Mouse (Mus musculus): Measurements from ENCODE around the gene Bhlhe41. TPM values are rescaled to one million over a fixed set of nuclear protein-coding genes. Genes with fewer than 3 reads are reported as not detected.
A peak's percentile ranks its signal among the peaks of the same experiment; 100 is the strongest.

Gene Bhlhe41
- total RNA-seq (2021), result 10 to 100 TPM; 52.8 to 55.3 TPM
- long read RNA-seq, experiment 1, full-length matches to known transcripts, result 2 of 12 reads
- long read RNA-seq, experiment 1, partial matches to known transcripts, result 0 of 12 reads
- long read RNA-seq, experiment 1, other reads (novel, unspliced or antisense), result 10 of 12 reads
- long read RNA-seq, experiment 2, full-length matches to known transcripts, result 2 of 14 reads
- long read RNA-seq, experiment 2, partial matches to known transcripts, result 2 of 14 reads
- long read RNA-seq, experiment 2, other reads (novel, unspliced or antisense), result 10 of 14 reads

DNA sequence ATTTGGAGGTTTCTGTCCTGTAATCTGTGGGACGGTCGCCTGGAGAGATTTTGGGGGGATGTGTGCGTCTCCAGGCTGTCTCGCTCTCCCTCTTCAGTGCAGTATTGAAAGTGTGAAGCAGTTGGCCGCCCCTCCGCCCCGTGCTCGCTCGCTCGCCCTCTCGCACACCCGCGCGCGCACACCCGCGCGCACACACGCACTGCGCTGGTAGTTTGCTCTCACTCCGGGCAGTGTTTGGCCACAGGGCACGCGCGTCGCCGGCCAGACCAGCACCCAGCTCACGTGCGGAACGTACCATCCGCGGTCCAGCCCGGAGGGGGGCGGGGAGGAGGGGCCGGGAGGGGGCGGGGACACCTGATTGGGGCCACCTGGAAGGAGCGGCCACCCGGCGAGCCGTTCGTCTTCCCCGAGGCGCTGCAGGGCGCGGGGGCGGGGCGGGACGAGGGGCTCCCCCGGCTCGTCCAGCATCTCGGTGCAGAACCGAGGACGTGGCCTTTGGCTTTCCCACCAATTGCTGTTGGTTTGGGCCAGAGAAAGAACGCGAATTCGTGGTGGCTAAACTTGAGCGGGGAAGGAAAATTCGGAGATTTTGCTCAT lies at the start of gene Bhlhe41:
TSS of gene Bhlhe41 (minus strand) at position 270 of the 597 bp plus-strand sequence.
- intact Hi-C loops (cut with DNase I), result no loop called here

DNA sequence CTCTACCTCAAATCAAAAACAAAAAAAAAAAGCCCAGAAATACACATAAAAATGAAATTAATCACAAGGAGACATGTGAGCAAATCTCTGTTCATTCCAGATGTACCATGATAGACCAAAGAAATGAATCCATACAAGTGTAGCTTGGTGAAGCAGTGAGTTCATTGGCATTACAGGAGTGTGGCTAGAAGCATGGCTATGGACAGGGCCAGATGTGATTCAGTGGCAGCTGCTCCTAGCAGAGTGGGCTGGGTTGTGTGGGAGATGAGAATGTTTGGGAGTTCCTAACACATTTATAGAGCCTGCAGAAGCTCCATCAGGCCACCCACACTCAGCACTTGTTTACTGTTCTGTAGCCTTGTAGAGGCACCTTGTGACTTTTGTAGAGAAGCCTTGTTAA lies 46.9 kb upstream of the Bhlhe41 start:
- intact Hi-C loops (cut with DNase I), result no loop called here
- DNase-seq, result no peak

More for the DNA sequence above, at the start of gene Bhlhe41:
- peak; percentile 73 to 74 for DNase-seq

DNA sequence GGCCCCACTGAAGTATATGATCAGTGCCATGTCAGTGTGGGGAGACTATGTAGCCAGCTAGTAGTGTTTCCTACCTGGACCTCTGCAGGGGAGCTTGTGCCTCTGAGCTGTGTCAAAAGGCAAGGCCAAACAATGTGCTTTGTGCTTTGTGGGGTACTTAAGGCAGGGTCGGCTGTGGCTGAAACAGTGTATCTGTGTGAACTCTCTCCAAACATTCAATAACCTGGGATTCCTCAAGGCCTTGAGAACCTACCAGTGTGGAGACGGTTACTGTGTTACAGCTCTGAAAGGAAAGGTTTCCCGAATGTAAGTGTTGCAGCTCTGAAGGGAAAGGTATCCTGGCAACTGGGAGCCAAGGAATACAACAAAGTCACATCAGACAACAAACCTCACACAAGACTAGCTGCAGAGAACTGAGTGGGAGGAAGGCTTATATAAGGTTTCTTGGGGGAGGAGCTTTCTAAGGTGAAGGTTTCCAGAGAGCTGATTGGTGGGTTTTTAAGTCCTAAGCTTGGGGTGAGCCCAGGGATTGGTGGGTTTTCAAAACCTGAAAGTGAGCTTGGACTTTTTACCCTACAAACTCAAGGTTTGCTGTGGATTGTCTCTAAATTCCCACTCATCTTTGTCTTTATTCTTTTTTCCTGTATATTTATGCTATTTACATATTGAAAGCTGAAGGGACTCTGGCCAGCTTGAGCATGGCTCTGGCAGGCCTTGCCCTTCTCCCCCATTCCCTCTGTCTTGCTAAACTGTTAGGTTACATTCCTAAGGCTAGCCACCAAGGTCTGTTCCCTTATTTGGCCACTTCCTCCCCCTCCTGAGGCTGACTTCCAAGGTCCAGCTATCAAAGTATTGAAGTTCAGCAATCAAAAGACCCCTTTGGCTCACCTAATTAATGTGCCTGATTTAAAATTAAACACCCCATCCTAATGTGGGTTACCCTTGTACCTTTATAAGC lies 45.4 kb upstream of the Bhlhe41 start:
- intact Hi-C loops (cut with DNase I), result no loop called here
- DNase-seq, result no peak

DNA sequence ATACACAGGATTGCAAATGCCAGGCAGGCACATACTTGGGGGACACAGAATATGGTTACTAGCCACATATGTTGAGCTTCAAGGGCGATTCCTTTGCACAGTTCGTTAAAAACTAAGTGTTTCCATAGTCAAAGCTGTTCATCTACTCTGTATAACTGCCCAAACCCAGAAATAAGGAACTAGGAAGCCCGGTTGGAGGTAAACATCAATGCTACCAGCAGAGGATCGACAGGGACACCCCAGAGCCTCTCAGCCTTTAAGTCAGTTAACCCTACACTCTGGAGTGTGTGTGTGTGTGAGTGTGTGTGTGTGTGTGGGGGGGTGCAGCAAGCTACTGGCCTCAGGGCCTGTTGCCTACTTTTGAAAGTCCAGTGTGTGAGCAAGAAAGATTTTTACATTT lies 44.6 kb upstream of the Bhlhe41 start:
- no peak for DNase-seq
- intact Hi-C loops (cut with DNase I), result no loop called here

DNA sequence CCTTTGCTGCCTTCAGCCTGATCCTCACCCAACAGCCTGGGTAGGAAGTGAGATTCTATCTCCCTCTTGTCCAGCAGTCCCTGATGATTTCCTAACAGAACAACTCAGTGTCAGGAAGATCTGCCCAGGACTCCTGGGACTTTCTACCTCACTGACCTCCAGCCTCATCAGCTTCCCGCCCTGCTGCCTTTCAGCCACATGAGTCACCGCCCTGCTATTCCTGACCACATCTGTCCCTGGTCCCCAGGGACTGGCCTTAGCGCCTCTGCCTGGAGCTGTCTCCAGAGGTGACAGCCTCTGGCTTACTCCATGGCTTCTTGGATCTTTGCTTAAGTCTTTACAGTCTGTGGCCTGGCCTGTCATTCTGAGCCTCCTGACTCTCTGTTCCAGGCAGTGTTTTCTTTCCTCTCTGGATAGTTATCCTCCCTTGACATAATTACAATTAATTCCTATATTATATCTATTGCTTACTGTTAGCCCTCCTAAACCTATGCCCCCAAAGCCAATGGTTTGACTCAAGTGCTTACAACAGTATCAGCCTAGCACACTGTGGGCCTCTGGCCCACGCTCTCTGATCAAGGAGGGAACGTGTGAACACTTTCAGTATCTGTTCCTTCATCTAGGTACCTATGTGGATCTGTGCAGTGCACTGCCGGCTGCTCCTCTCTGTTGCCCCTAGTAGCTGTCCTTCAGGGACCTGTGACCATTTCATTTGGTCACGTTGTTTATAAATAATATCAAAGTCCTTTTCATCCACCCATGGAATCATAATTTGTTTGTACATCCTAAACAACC lies 40.9 kb upstream of the Bhlhe41 start:
- no peak for DNase-seq
- intact Hi-C loops (cut with DNase I), result no loop called here

DNA sequence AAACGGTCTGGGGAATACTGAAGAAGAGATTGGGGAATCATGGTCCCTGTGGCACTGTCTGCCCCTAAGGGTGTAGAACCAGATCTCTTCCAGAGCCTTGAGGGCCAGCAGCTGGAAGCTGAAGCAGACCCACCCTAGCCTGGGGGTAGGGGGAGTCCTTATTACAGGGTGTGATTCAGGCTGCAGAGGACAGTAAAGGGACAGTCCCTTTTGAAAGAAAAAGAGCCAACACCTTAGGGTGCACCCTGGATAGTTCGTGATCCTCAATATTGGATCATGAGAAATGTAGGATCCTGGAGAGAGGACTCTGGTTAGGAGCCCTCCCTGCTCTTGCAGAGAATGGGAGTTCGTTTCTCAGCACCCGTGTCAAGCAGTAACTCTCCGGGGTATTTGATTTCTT lies 39.3 kb upstream of the Bhlhe41 start:
- intact Hi-C loops (cut with DNase I), result no loop called here

DNA sequence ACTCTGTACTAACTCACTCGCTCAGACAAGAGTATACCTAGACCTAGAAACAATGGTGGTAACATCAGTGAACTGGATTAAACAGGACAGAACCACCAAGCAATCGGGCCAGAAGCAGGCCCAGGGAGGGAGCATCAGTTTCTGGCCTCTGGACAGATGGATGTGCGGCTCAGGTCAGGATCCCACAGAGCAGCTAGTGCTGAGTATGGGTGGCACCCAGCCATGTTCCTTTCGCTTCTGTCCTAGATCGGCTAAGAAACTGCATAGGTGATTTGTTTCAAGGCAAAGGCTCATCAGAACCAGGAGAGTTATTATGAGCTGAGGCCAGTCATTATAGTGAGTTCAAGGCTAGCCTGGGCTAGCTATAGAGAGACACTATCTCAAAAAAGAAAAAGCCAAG lies 38.8 kb upstream of the Bhlhe41 start:
- intact Hi-C loops (cut with DNase I), result no loop called here
- no peak for DNase-seq

More for the DNA sequence above, 39.3 kb upstream of the Bhlhe41 start:
- no peak for DNase-seq

DNA sequence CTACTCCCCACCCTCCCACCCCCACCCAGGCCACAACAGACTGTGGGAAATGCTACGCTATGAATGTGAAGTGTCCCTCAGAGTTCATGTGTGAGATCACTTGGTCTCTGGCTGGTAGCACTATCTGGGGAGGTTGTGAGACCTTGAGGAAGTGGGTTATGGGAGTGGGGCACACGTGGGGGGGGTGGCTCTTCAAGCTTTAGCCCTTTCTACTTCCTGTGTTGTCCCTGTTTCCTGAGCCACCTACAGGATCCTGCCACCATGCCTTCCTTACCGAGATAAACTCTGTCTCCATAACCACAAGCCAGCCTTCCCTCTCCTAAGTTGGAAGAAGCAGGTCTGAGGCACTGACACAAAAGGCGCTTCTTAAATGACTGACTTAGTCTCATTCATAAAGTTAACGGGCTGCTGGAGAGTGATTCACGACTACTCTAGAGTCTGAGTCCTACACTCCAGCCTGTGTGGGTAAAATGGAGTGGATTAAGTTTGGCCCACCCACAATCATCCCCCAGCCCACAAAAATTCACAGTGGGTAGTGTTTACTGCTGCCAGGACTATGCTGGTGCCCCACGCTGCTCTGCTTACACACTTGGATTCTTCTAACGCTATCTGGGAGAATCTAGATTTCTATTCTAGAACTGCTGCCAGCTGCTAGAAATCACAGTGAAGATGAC lies 29.4 kb upstream of the Bhlhe41 start:
- intact Hi-C loops (cut with DNase I), result no loop called here
- DNase-seq, result no peak

DNA sequence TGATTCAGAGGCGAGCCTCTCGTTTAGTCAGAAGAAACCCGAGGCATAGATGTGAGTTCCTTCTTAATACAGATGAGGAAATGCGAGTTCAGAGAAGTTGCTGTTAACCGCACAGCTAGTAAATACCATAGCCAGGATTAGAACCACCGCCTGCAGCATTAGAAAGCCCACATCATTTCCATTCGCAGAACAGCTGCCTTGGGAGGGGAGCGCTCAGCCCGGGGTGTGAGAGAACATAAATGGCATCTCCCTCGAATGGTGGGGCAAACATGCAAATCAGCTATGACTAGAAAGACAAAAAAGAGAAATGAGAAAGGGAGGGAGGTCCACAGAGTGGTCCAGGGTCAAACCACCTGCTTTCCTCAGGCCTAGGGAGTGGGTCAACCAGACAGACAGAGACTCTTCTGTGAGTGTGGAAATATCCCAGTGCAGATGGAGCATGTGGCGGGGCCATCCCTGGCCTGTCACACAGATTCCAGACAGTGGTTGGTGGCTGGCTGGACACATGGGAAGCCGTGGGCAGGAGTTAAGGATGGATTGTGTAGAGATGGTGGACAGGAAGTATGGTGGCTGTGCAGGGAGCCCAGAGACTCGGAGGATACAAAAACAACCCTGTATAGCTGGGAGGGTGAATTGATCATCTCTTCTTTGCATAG lies 28.1 kb upstream of the Bhlhe41 start:
- DNase-seq, result no peak
- intact Hi-C loops (cut with DNase I), result no loop called here

DNA sequence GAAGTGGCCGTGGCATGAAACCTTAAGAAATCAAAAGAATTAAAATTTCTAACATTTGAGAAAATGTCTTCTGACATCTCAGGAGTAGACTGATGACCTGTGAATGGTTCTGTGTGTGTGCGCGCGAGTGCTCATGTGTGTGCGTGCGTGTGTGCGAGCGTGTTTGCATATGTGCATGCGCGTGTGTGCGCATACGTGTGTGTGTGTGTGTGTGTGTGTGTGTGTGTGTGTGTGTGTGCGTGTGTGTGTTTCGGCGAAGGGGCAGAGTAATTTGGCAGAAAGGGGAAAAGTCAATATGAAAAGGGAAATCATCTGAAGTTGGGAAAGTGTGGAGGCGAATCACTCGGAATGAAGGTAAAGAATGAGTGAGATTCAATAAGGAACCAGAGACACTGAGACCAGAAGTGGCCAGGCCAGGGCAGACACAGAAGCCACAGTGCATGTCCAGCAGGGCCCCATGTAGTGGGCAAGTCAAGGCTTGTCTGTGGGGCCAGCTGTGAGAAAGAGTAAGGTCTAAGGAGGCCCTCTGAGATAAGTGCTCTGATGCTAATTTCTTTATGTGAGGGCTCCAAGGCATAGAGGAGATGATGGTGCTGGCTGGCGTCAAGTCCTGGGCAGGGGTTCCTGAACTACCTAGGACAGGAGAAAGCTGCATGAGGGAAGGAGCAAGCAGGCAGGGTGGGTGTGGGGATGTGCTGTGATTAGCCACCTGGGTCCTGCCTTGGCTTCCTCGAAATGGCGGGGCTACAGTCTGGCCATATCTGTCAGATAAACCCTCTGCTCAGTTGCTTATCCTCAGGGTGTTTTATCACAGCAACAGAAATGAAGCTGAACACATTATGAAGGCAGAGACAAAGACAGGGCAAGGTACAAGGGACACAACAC lies 27.3 kb upstream of the Bhlhe41 start:
- intact Hi-C loops (cut with DNase I), result no loop called here
- DNase-seq, result no peak

DNA sequence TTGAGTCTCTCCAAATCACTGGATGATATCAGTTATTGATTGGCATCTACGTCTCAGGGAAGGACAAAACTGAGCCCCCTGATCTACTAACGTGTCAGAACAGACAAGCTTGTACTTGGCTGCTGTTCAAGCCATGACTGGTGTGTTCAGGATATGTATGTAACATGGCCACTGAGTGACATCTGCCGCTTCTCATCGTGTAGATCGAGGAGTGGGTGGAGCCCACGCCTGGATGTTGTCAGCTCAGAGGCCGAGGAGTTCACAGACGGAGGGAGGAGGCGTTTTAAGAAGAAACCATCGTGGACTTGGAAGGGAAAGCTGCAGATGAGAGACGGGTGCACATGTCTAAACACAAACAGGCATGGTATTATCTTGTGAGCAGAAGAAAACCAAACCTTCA lies 26.6 kb upstream of the Bhlhe41 start:
- intact Hi-C loops (cut with DNase I), result no loop called here
- DNase-seq, result no peak

DNA sequence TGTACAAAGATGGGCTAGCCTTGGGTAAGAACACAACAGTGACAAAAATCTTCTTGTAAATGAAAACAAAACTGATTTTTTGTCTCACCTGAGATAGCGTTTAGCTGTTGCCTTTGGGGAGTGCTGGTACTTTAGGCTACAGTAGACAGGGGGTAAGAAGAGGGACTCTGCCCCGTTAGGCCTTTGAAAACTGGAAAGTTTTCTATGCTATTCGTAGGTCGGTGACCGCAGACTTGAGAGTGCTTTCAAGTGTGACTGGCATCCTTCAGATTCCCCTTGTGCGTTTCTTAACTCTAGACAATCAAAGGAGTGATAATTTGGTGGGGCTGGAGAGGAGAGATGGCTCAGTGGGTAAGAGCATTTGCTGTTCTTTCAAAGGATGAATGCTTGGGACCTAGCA lies 22.4 kb upstream of the Bhlhe41 start:
- no peak for DNase-seq
- intact Hi-C loops (cut with DNase I), result no loop called here

DNA sequence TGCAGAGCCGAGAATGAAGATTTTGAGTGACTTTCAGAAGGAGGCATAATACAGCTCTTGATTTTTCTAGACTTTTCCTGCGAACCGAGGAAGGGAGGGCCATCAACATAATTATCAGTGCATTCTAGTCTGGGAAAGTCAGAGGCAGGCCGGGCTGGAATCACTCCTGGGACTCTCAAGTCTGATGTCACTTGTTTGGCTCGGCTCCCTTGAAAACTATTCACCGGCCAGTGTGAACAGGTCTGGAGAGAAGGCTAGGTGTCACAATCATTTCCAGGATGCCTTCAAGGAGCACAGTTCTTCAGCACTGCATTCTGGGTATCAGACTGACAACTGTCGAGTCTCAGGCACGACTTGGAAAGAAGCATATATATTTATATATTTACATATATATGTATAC lies 20.9 kb upstream of the Bhlhe41 start:
- intact Hi-C loops (cut with DNase I), result no loop called here
- DNase-seq, result no peak

DNA sequence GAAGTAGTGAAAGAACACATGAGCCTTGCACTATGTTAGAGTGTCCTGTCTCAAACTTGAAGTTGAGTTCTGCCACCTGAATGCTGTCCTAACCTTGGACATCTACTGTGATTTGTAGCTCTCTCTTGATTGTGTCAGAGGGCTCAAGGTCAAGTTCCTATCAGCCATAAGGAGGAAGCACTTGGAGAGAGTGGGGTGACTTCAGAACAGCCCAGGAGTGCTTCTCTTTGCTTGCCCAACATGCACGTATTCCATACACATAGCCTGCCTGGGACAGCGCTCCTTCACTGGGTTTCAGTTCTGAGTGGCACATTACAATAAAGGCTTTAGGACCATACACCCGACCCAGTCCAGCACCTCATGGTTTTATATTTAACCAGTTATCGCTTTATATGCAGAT lies 19.7 kb upstream of the Bhlhe41 start:
- intact Hi-C loops (cut with DNase I), result no loop called here
- no peak for DNase-seq

DNA sequence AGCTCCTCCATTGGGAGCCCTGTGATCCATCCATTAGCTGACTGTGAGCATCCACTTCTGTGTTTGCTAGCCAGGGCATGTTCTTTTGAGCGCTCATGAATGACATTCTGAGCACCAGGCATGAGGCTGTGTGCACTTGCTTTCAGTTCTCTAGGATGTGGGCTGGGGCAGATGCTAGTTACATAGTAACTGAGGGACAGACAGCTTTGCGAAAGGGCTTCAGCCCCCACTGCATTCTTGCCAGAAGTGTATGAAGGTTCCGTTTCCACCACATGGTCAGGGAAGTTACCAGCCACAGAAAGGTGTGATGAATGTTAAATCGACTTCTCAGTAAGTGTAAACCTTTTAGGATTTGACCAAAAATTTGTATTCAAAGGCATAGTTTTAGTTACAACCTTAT lies 18.3 kb upstream of the Bhlhe41 start:
- DNase-seq, result no peak

DNA sequence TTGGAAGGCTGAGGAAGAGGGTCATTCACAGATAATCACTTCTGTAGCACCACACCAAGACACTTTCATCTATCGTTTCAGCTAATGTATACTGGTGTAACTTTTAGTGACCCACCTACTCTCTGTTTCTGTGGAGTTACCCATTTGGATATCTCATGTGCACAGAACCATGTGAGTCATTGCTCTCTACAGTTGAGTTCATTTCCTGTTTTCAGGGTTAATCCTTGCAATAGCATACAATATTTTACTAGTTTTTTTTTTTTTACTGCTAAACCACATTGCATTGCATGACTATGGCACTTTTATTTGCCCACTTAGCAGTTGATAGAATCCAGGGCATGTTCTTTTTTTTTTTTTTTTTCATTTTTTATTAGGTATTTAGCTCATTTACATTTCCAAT lies 17.7 kb upstream of the Bhlhe41 start:
- intact Hi-C loops (cut with DNase I), result no loop called here
- DNase-seq, result no peak

More for the DNA sequence above, 18.3 kb upstream of the Bhlhe41 start:
- intact Hi-C loops (cut with DNase I), result no loop called here

DNA sequence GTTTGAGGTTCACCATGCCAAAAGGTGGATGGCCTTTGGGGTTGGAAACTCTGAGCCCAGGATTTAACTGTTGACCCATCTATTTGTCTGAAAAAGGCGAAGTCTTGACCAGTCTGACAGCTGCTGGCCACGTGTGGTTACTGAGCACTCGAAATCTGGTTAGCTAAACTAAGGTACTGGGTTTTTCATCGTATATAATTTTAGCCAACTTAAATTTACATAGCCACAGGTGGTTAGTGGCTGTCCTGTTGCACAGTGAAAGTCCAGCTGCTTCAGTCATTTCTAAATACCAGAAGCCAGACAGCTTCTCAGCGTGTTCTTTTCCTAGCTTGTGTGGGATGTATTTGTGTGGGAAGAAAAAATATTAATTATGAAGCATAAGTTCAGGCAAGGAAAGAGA lies 15.3 kb upstream of the Bhlhe41 start:
- intact Hi-C loops (cut with DNase I), result no loop called here
- no peak for DNase-seq

DNA sequence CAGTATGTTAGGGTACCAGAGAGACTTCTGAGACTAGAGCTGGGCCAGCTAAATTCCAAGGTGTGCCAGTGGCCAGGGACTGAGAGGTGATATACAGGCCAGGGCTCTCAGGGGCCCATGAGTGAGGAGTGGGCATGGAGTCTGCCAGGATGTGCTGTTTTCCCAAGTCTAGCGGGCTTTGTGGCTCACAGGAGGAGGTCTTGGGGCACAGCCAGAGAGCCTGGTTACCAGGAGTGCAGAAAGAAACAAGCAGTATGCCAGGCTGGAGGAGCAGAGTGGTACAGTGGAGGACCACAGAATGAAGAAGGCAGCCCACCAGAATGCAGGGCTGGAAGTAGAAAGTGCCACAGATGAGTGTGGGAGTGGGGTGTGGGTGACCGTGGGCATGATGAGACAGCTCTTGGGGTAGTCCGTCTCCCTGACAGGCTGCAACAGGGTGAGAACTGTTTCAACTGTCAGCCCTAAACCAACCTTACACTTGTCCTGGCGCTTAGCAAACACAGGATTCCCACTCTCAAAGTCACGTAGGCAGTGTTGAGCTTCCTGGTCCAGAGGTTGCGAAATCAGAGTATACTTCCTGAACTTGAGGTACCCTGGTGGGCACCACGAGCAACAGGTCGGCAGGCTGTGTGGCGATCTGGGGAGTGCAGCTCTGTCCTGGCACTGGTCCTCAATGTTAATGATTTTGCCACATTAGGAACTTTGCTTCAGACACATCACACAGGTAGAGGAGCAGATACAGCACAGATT lies 11.8 kb upstream of the Bhlhe41 start:
- DNase-seq, result no peak
- intact Hi-C loops (cut with DNase I), result loop anchor here (5.0 kb wide), 1 partner anchor 50 kb away; no protein-coding TSS in a partner anchor
